Mouse (Mus musculus): ENCODE measurements around the gene F10. TPM values are rescaled to one million over a fixed set of nuclear protein-coding genes. Genes with fewer than 3 reads are reported as not detected.
"Not testable (repeated sequence)": the region's sequence is repeated elsewhere in the genome, so short reads cannot be mapped to it uniquely, and the experiment has no call there.

F10 gene
- total and polyA plus RNA-seq, 2 experiments from 2014 or later = 0.21 TPM; not detected in 1

- Histone ChIP-seq H3K27me3 (ENCODE audit: insufficient read depth, low read length) (no peaks in the 10 kb centered on the region), H3K27ac (ENCODE audit: low read depth, low read length) (no peak overlapping the region), H3K4me2 (ENCODE audit: low read depth, low read length, poor library complexity, severe bottlenecking) (no peak overlapping the region), H3K36me3 (ENCODE audit: insufficient read depth, low read length) (no peaks in the 10 kb centered on the region), H3K4me1 (ENCODE audit: insufficient read depth, low read length) (no peaks in the 10 kb centered on the region), H3K4me3 (ENCODE audit: low read depth, low read length) (no peak overlapping the region), H3K9me3 (ENCODE audit: low read length) (no peaks in the 10 kb centered on the region), H3K9ac (replicated peaks; ENCODE audit: low read length, poor library complexity, severe bottlenecking) (no peak overlapping the region)
- DNase-seq (ENCODE audit: low spot score) (no peak), ATAC-seq (ENCODE audit: low FRiP score) (no peak)
- WGBS = 79% methylated on average over 16 of the region's 16 CpGs
- TF ChIP-seq CTCF (IDR thresholded peaks at IDR 0.05) = no peak
Observed at GRCm38 (mm10) chr8:13063112-13063511, 26.0 kb downstream of the F10 start.

- no peak for DNase-seq (ENCODE audit: low spot score)
- WGBS = 95% methylated on average over 11 of the region's 11 CpGs
- H3K4me3 ChIP-seq (ENCODE audit: low read depth, low read length) = no peak overlapping the region
- no peaks in the 10 kb centered on the region for H3K9me3 ChIP-seq (ENCODE audit: low read length)
- no peaks in the 10 kb centered on the region for H3K4me1 ChIP-seq (ENCODE audit: insufficient read depth, low read length)
- no peaks in the 10 kb centered on the region for H3K27me3 ChIP-seq (ENCODE audit: insufficient read depth, low read length)
- H3K27ac ChIP-seq (ENCODE audit: low read depth, low read length) = no peak overlapping the region
- H3K9ac ChIP-seq (replicated peaks; ENCODE audit: low read length, poor library complexity, severe bottlenecking) = no peak overlapping the region
- no peak overlapping the region for H3K4me2 ChIP-seq (ENCODE audit: low read depth, low read length, poor library complexity, severe bottlenecking)
- H3K36me3 ChIP-seq (ENCODE audit: insufficient read depth, low read length) = peaks cover 32% of the 10 kb centered on the region
- no peak for ATAC-seq (ENCODE audit: low FRiP score)
- TF ChIP-seq CTCF (IDR thresholded peaks at IDR 0.05) = no peak
Observed at GRCm38 (mm10) chr8:13073255-13073654, 36.1 kb downstream of the F10 start.

GRCm38 (mm10) chr8:13075044-13075443 is 37.9 kb downstream of the F10 start:
- Histone ChIP-seq H3K27me3 (ENCODE audit: insufficient read depth, low read length) (no peaks in the 10 kb centered on the region), H3K9me3 (ENCODE audit: low read length) (no peaks in the 10 kb centered on the region), H3K4me3 (ENCODE audit: low read depth, low read length) (no peak overlapping the region), H3K36me3 (ENCODE audit: insufficient read depth, low read length) (peaks cover 49% of the 10 kb centered on the region), H3K4me2 (ENCODE audit: low read depth, low read length, poor library complexity, severe bottlenecking) (no peak overlapping the region), H3K27ac (ENCODE audit: low read depth, low read length) (no peak overlapping the region), H3K4me1 (ENCODE audit: insufficient read depth, low read length) (no peaks in the 10 kb centered on the region), H3K9ac (replicated peaks; ENCODE audit: low read length, poor library complexity, severe bottlenecking) (no peak overlapping the region)
- no peak for TF ChIP-seq CTCF (IDR thresholded peaks at IDR 0.05)
- ATAC-seq (ENCODE audit: low FRiP score) (no peak), DNase-seq (ENCODE audit: low spot score) (no peak)
- WGBS = 98% methylated on average over 8 of the region's 8 CpGs

- H3K36me3 ChIP-seq (ENCODE audit: insufficient read depth, low read length) = peaks cover 54% of the 10 kb centered on the region
- 95% methylated on average over 1 of the region's 1 CpGs for WGBS
- ATAC-seq (ENCODE audit: low FRiP score) = not testable (repeated sequence)
Observed at GRCm38 (mm10) chr8:13075579-13075978, 38.5 kb downstream of the F10 start.

GRCm38 (mm10) chr8:13077542-13077941 is 40.4 kb downstream of the F10 start:
- Histone ChIP-seq H3K27ac (ENCODE audit: low read depth, low read length) (no peak overlapping the region), H3K4me2 (ENCODE audit: low read depth, low read length, poor library complexity, severe bottlenecking) (no peak overlapping the region), H3K4me3 (ENCODE audit: low read depth, low read length) (no peak overlapping the region), H3K9ac (replicated peaks; ENCODE audit: low read length, poor library complexity, severe bottlenecking) (no peak overlapping the region), H3K36me3 (ENCODE audit: insufficient read depth, low read length) (peaks cover 69% of the 10 kb centered on the region), H3K27me3 (ENCODE audit: insufficient read depth, low read length) (no peaks in the 10 kb centered on the region), H3K4me1 (ENCODE audit: insufficient read depth, low read length) (no peaks in the 10 kb centered on the region), H3K9me3 (ENCODE audit: low read length) (no peaks in the 10 kb centered on the region)
- ATAC-seq (ENCODE audit: low FRiP score) (no peak), DNase-seq (ENCODE audit: low spot score) (no peak)
- no peak for TF ChIP-seq CTCF (IDR thresholded peaks at IDR 0.05)
- 91% methylated on average over 7 of the region's 7 CpGs for WGBS

More at GRCm38 (mm10) chr8:13075579-13075978, 38.5 kb downstream of the F10 start:
- not testable (repeated sequence) for H3K27ac ChIP-seq (ENCODE audit: low read depth, low read length); H3K4me2 ChIP-seq (ENCODE audit: low read depth, low read length, poor library complexity, severe bottlenecking); H3K4me1 ChIP-seq (ENCODE audit: insufficient read depth, low read length); H3K9ac ChIP-seq (replicated peaks; ENCODE audit: low read length, poor library complexity, severe bottlenecking); H3K27me3 ChIP-seq (ENCODE audit: insufficient read depth, low read length); H3K9me3 ChIP-seq (ENCODE audit: low read length); DNase-seq (ENCODE audit: low spot score); H3K4me3 ChIP-seq (ENCODE audit: low read depth, low read length)

- H3K36me3 ChIP-seq (ENCODE audit: insufficient read depth, low read length) = no peaks in the 10 kb centered on the region; the same call in 1 of the 2 replicates
- ATAC-seq (ENCODE audit: low FRiP score) (peak; percentile 90), DNase-seq (ENCODE audit: low spot score) (peak; percentile 93)
- peak overlapping the region; percentile 97 for H3K27ac ChIP-seq (ENCODE audit: low read depth, low read length)
- H3K27me3 ChIP-seq (ENCODE audit: insufficient read depth, low read length) = no peaks in the 10 kb centered on the region
- WGBS = under 1% methylated on average over 45 of the region's 45 CpGs
- no peak; the same call in 1 of the 2 replicates for TF ChIP-seq CTCF (IDR thresholded peaks at IDR 0.05)
- peak overlapping the region; percentile 98 for H3K4me3 ChIP-seq (ENCODE audit: low read depth, low read length)
- peak overlapping the region; percentile 84 for H3K9ac ChIP-seq (replicated peaks; ENCODE audit: low read length, poor library complexity, severe bottlenecking)
- H3K4me1 ChIP-seq (ENCODE audit: insufficient read depth, low read length) = peaks cover 7% of the 10 kb centered on the region; the same call in 1 of the 2 replicates
- no peaks in the 10 kb centered on the region for H3K9me3 ChIP-seq (ENCODE audit: low read length)
- peak overlapping the region; percentile 90 for H3K4me2 ChIP-seq (ENCODE audit: low read depth, low read length, poor library complexity, severe bottlenecking)
Observed at GRCm38 (mm10) chr8:13104691-13105086, 67.6 kb downstream of the F10 start.
